Mouse (Mus musculus): ENCODE data around the gene B4gat1. TPM values are rescaled to one million over a fixed set of nuclear protein-coding genes. Genes with fewer than 3 reads are reported as not detected.

The B4gat1 gene
- polyA plus RNA-seq, 1 experiment: 23.3 TPM

- TF ChIP-seq POLR2A (IDR thresholded peaks at IDR 0.05; ENCODE audit: borderline replicate concordance, low read depth, low read length) (no peak), CTCF (IDR thresholded peaks at IDR 0.05; ENCODE audit: low read depth, low read length) (peak; percentile 83)
- Histone ChIP-seq H3K27ac (ENCODE audit: insufficient read depth, low read depth, low read length) (no peak overlapping the region), H3K4me1 (ENCODE audit: control insufficient read depth, insufficient read depth, low read length) (no peaks in the 10 kb centered on the region), H3K4me3 (ENCODE audit: insufficient read depth, low read length) (no peak overlapping the region)
These were observed 17.6 kb downstream of the B4gat1 start for GRCm38 (mm10) chr19:5056251-5056650.

GRCm38 (mm10) chr19:5057876-5058775 lies 19.5 kb downstream of the B4gat1 start:
- H3K4me3 ChIP-seq (ENCODE audit: insufficient read depth, low read length): no peak overlapping the region
- no peak overlapping the region for H3K27ac ChIP-seq (ENCODE audit: insufficient read depth, low read depth, low read length)
- H3K4me1 ChIP-seq (ENCODE audit: control insufficient read depth, insufficient read depth, low read length): no peaks in the 10 kb centered on the region
- TF ChIP-seq CTCF (IDR thresholded peaks at IDR 0.05; ENCODE audit: low read depth, low read length) (no peak), POLR2A (IDR thresholded peaks at IDR 0.05; ENCODE audit: borderline replicate concordance, low read depth, low read length) (no peak)

DNA sequence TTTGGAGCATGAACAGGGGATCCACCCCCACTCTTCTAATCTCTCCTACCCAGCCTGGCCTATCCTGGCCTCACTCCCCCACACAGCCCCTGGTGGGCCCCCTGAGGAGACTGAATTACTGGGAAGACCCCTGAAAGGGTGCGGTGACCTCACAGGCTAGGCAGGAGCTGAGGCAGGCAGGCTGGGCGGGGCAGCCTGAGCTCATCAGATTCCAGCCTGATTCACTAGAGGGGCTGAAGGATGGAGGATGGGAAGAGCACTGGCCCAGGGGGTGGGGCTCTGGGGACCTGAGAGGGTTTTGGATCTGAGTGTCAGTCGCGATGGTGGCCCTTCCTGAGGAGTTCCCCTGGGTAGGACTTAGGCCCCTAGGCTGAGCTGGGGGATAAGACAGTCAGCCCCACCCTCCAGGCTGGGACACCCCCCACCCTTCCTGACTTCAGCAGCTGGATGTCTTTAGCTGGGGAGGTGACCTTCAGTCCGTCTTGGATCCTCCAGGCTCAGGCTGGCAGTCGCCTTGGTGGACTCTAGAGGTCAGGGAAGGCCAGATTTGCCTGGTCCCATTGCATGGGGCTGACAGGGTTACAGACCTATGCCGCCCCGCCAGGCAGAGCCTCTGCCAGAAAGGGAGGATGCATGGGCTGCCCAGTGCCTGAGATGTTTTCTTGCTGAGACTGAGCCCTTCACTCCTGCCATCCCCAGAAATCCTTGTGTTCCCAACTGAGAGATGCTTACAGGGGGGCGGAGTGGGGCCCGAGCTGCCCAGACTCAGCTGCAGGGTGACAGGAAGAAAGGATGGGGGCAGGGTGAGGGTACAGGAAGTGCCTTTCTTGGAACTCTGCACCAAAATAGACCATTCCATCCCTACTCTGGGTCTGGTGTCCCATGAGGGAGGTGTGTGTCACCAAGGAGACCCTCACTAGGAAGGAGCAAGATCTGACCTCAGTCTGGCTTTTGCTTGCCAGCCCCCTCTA lies 20.5 kb downstream of the B4gat1 start:
- Histone ChIP-seq H3K27ac (ENCODE audit: insufficient read depth, low read depth, low read length) (no peak overlapping the region), H3K4me1 (ENCODE audit: control insufficient read depth, insufficient read depth, low read length) (no peaks in the 10 kb centered on the region), H3K4me3 (ENCODE audit: insufficient read depth, low read length) (no peak overlapping the region)
- TF ChIP-seq CTCF (IDR thresholded peaks at IDR 0.05; ENCODE audit: low read depth, low read length) (no peak), POLR2A (IDR thresholded peaks at IDR 0.05; ENCODE audit: borderline replicate concordance, low read depth, low read length) (no peak)

DNA sequence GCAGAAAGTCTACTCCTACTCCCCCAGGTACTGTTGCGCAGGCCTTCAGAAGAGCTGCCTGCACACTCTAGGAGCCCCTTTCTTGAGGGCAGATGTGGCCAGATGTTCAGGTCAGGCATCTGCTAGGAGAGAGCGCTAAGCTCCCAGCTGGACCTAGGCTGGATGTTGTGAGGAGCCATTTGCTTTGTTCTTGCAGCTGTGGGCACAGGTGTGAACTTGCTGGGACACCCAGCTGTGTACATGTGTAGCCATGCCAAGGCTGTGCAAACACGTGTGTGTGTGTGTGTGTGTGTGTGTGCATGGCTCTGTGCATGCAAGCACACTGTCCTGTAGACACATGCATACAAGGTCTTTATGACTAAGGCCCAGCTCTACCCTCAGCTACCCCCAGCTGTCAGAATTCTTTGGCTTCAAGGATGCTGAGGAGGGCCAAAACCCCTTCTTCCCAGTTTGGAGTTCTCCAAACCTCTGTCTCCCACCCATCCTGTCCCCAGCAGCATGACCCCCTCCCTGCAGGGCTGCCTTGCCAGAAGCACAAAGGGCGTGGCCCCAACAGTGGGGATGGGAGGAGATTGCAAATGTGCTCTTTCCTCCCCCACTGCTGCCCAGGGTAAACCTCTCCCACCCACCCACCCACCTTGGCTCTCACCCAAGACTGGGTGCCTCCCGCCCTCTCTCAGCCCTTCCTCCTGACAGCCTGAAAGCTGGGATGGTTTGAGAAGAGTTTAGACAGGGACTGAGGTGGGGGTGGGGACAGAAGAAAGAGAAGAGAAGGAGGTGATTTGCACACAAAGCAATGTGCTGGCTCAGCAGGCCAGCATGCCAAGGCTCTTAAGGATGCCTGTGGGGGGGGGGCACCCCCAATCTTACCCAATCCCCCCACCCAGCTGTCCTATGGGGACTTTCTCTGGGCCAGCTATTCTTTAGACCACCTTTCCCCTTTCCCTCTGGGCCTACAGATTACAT lies 22.0 kb downstream of the B4gat1 start:
- Histone ChIP-seq H3K4me3 (ENCODE audit: insufficient read depth, low read length) (no peak overlapping the region), H3K4me1 (ENCODE audit: control insufficient read depth, insufficient read depth, low read length) (no peaks in the 10 kb centered on the region), H3K27ac (ENCODE audit: insufficient read depth, low read depth, low read length) (no peak overlapping the region)
- no peak for TF ChIP-seq CTCF (IDR thresholded peaks at IDR 0.05; ENCODE audit: low read depth, low read length)
- TF ChIP-seq POLR2A (IDR thresholded peaks at IDR 0.05; ENCODE audit: borderline replicate concordance, low read depth, low read length): no peak

DNA sequence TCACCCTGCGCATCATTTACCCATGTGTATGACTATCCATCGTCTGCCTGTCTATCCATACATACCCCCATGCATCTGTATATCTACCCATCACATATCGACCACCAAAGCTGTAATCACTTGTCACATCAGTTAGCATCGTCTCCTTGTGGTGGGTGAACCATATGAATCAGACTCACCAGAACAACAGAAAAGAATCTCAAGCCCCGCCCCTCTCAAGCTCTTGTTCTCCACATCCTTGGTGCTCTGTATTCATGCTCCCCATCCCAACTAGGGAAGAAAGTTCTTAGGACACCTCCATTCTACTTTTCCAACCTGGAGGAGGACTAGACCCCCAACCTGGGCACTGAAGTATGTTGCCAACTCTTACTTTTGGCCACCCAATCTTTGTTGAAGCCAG lies 23.4 kb downstream of the B4gat1 start:
- H3K4me3 ChIP-seq (ENCODE audit: insufficient read depth, low read length): no peak overlapping the region
- no peak overlapping the region for H3K27ac ChIP-seq (ENCODE audit: insufficient read depth, low read depth, low read length)
- H3K4me1 ChIP-seq (ENCODE audit: control insufficient read depth, insufficient read depth, low read length): no peaks in the 10 kb centered on the region
- TF ChIP-seq POLR2A (IDR thresholded peaks at IDR 0.05; ENCODE audit: borderline replicate concordance, low read depth, low read length): no peak
- no peak for TF ChIP-seq CTCF (IDR thresholded peaks at IDR 0.05; ENCODE audit: low read depth, low read length)

DNA sequence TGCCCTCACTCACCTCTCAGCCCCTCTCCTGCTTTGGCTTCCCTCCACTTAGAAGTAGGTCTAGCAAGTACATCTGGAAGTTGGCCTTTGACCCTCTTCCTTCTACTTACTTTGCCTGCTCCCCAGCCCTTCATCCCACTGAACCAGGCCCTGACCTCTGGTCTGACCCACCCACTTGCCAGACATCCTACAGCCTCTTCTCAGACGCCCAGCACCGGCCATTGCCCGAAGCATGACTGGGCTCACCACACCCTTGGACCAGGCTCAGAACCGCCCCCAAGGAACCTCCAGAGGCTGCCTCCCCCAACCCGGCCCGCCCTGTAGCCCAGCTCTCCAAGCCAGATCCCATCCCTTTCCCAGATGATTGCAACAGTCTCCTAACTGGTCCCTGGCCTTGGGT lies 23.8 kb downstream of the B4gat1 start:
- Histone ChIP-seq H3K27ac (ENCODE audit: insufficient read depth, low read depth, low read length) (no peak overlapping the region), H3K4me3 (ENCODE audit: insufficient read depth, low read length) (no peak overlapping the region), H3K4me1 (ENCODE audit: control insufficient read depth, insufficient read depth, low read length) (no peaks in the 10 kb centered on the region)
- TF ChIP-seq CTCF (IDR thresholded peaks at IDR 0.05; ENCODE audit: low read depth, low read length): no peak
- no peak for TF ChIP-seq POLR2A (IDR thresholded peaks at IDR 0.05; ENCODE audit: borderline replicate concordance, low read depth, low read length)

DNA sequence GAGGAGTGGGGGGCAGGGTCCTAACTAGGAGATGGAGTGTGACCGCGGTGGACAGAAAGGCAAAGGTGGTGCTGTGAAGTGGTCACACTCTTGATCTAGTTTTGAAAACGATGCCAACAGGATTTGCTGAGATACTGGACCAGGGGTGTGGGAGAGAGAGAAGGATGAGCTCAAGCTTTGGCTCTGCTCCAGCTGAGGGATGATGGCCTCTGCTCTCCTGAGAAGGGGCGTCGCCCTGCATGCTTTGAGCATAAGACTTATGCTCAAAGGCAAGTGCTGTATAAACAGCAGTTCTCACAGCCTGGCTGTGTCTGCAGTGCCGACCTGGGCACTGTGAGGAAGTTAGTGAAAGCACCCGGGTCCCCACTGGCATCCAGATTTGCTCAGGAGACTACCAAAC lies 26.5 kb downstream of the B4gat1 start:
- Histone ChIP-seq H3K27ac (ENCODE audit: insufficient read depth, low read depth, low read length) (no peak overlapping the region), H3K4me3 (ENCODE audit: insufficient read depth, low read length) (no peak overlapping the region)

DNA sequence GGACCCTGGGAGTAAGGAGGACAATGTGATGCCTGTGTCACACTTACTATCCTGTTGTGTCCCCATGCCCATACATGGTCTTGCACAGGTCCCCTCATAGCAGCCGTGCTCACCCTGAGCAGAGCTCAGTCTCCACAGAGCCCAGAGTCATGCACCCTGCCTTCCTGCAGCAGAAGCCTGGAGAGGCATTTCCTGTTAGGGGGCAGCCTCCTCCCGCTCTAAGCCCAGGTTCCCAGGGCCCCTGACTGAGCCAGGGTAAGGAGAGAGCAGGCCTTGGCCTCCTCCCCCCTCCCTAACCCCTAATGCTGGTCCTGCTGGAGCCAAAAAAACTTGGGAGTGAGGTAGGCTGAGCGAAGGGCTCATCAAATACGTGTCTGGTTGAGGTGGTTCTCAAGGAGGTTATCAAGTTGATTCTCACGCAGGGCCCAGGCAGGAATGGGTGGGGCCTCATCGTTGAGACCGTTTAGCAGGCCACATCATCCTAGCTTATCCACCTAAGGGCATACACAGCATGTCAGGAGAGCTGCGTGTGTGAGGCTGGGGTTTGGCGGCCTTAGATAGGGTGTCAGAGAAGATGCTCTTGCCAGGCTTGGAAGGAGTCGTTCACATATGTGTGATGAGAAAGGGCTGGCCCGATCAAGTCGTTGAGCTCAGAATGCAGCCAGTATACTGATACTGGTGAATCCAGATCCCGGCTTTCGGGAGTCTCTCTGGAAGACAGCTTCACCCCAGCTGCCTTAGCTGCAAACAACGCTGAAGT lies 28.6 kb downstream of the B4gat1 start:
- Histone ChIP-seq H3K4me3 (ENCODE audit: insufficient read depth, low read length) (no peak overlapping the region), H3K27ac (ENCODE audit: insufficient read depth, low read depth, low read length) (no peak overlapping the region), H3K4me1 (ENCODE audit: control insufficient read depth, insufficient read depth, low read length) (peaks cover under 1% of the 10 kb centered on the region; the same call in 1 of the 2 replicates)
- no peak for TF ChIP-seq POLR2A (IDR thresholded peaks at IDR 0.05; ENCODE audit: borderline replicate concordance, low read depth, low read length)
- TF ChIP-seq CTCF (IDR thresholded peaks at IDR 0.05; ENCODE audit: low read depth, low read length): no peak

More for the DNA sequence above, 26.5 kb downstream of the B4gat1 start:
- TF ChIP-seq CTCF (IDR thresholded peaks at IDR 0.05; ENCODE audit: low read depth, low read length): no peak
- no peaks in the 10 kb centered on the region for H3K4me1 ChIP-seq (ENCODE audit: control insufficient read depth, insufficient read depth, low read length)

Data from bone marrow macrophage, adult 2 months (primary cell).